Comparison of ENCODE assay signal across 8 mouse cellular contexts in the genomic region with DNA sequence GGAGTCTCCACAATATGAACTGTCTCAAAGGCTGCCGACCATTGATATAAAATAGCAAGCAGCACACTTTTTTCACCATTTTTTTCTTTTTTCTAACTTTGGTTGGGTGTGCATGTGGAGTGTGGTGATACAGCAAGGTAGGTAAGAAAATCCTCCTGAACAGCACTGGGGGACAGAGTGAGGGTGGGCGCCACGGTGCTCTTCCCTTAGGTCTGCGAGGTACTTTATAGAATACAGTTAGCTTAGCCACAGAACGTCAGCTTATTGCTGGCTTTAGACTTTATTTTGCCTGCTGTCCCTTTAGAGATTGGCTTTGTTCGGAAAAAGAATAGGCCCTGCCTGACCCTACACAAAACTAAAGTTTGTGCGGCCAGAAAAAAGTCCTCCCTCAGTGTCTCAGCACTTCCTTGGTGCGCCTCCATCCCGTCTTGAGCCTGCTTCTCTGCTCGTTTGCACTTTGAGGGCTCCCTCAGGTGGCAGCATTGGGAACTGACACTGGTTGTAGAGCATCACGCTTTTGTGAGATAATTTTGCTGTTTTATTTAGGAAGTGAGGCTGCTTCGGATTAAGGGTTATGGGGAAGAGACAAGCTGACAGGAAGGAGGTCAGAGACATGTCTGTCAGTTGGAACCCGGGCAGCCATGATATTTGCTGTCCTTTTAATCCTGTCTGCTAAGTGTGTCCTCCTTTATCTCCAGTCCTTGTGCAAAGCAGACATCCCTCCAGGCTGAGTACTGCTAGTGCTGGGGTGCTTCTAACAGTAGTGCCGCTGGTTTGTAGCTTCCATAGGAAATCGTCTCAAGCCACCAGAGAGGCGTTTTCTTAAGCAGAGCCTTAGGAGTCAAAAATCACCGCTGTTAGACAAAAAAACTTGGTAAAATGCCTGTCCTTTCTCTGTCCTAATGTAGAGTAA. TPM values are rescaled to one million over a fixed set of nuclear protein-coding genes. Genes with fewer than 3 reads are reported as not detected.
DNase-seq lines count a peak whose midpoint lies in the region; ATAC-seq and TF ChIP-seq lines count a peak whose summit lies in the region.

No protein-coding gene starts in this region.

- no peak overlapping the region for H3K27ac ChIP-seq in kidney, embryonic 16.5 days (ENCODE audit: low read length)
- H3K27ac ChIP-seq in intestine, postnatal 0 days (ENCODE audit: low read depth, low read length): no peak overlapping the region
- H3K27ac ChIP-seq in limb, embryonic 13.5 days: no peak overlapping the region

- H3K9ac ChIP-seq in kidney, embryonic 16.5 days (replicated peaks; ENCODE audit: low read length): no peak overlapping the region
- no peak overlapping the region for H3K9ac ChIP-seq in intestine, postnatal 0 days (ENCODE audit: low read depth, low read length)
- no peak overlapping the region for H3K9ac ChIP-seq in limb, embryonic 13.5 days

- H3K4me1 ChIP-seq in kidney, embryonic 16.5 days (ENCODE audit: insufficient read depth, low read length): 0 out of 2 replicates have a peak, but pooled peaks cover 3% of the 10 kb centered on the region
- no peaks in the 10 kb centered on the region for H3K4me1 ChIP-seq in intestine, postnatal 0 days (replicated peaks; ENCODE audit: control insufficient read depth, insufficient read depth, low read length)
- no peaks in the 10 kb centered on the region; the same call in 1 of the 2 replicates for H3K4me1 ChIP-seq in limb, embryonic 13.5 days

- DNase-seq in kidney, adult 11 months: peak; percentile 57
- peak; percentile 65 to 71 for DNase-seq in cerebellum, postnatal 36 days
- DNase-seq in gastrocnemius, adult 18-20 months (ENCODE audit: low spot score): peak; percentile 78
- DNase-seq in naive thymus-derived CD4-positive, alpha-beta T cell, adult 2 months (ENCODE audit: low read depth): peak; percentile 77
- peak; percentile 79 to 86 for DNase-seq in spleen, postnatal 36 days (ENCODE audit: low spot score in 2 of 2)

- H3K4me2 ChIP-seq in kidney, embryonic 16.5 days (replicated peaks; ENCODE audit: low read depth, low read length): no peak overlapping the region
- H3K4me2 ChIP-seq in intestine, postnatal 0 days (replicated peaks; ENCODE audit: low read depth): no peak overlapping the region
- H3K4me2 ChIP-seq in limb, embryonic 13.5 days (replicated peaks): no peak overlapping the region

- 41% methylated on average over 17 of the region's 17 CpGs for WGBS in kidney, embryonic 16.5 days
- 48% methylated on average over 17 of the region's 17 CpGs for WGBS in intestine, postnatal 0 days
- WGBS in limb, embryonic 13.5 days: 41% methylated on average over 17 of the region's 17 CpGs

- no peaks in the 10 kb centered on the region for H3K27me3 ChIP-seq in kidney, embryonic 16.5 days (ENCODE audit: insufficient read depth, low read length)
- no peaks in the 10 kb centered on the region for H3K27me3 ChIP-seq in intestine, postnatal 0 days (replicated peaks; ENCODE audit: control insufficient read depth, insufficient read depth, low read length)
- H3K27me3 ChIP-seq in limb, embryonic 13.5 days: no peaks in the 10 kb centered on the region

- ATAC-seq in kidney, embryonic 16.5 days (ENCODE audit: low FRiP score, low TSS enrichment): no peak
- no peak for ATAC-seq in intestine, postnatal 0 days
- ATAC-seq in limb, embryonic 13.5 days (ENCODE audit: low FRiP score, low read depth): peak; percentile 32

- H3K36me3 ChIP-seq in kidney, embryonic 16.5 days (ENCODE audit: insufficient read depth, low read length): 0 out of 2 replicates have a peak, but pooled peaks cover 8% of the 10 kb centered on the region
- H3K36me3 ChIP-seq in intestine, postnatal 0 days (ENCODE audit: control insufficient read depth, insufficient read depth): peaks cover 11% of the 10 kb centered on the region; the same call in 1 of the 2 replicates
- peaks cover 5% of the 10 kb centered on the region for H3K36me3 ChIP-seq in limb, embryonic 13.5 days

- no peaks in the 10 kb centered on the region for H3K9me3 ChIP-seq in kidney, embryonic 16.5 days (ENCODE audit: low read length)
- no peaks in the 10 kb centered on the region for H3K9me3 ChIP-seq in intestine, postnatal 0 days (ENCODE audit: control insufficient read depth)
- H3K9me3 ChIP-seq in limb, embryonic 13.5 days: no peaks in the 10 kb centered on the region

- peak; percentile 97 for TF ChIP-seq CTCF in intestine, postnatal 0 days (IDR thresholded peaks at IDR 0.05; ENCODE audit: low read depth)

- no peak overlapping the region for H3K4me3 ChIP-seq in kidney, embryonic 16.5 days (ENCODE audit: low read length)
- H3K4me3 ChIP-seq in intestine, postnatal 0 days (ENCODE audit: low read depth, low read length): no peak overlapping the region
- H3K4me3 ChIP-seq in limb, embryonic 13.5 days: no peak overlapping the region

RNA-seq across cellular contexts. Expression of a gene that starts 17.3 kb away (rescaled TPM):
- 18.7 and 19.2 TPM in 2 replicates for polyA plus RNA-seq in kidney, embryonic 16.5 days (2015; fragmentation: Nextera tagmentation; extraction: Ambion mirVana)
- total RNA-seq in gastrocnemius, adult 18-20 months (2021): 10 to 100 TPM; 24.9 to 28.0 TPM
- polyA plus RNA-seq in intestine, postnatal 0 days (2015; fragmentation: Nextera tagmentation; extraction: Ambion mirVana): 7.5 and 9.2 TPM in 2 replicates
- polyA plus RNA-seq in limb, embryonic 13.5 days (2015; fragmentation: Nextera tagmentation; extraction: Ambion mirVana): 14.9 and 16.1 TPM in 2 replicates

RNA-seq across cellular contexts. Expression of a gene that starts 17.4 kb away (rescaled TPM):
- 29.3 and 29.7 TPM in 2 replicates for polyA plus RNA-seq in kidney, embryonic 16.5 days (2015; fragmentation: Nextera tagmentation; extraction: Ambion mirVana)
- total RNA-seq in gastrocnemius, adult 18-20 months (2021): 10 to 100 TPM; 13.9 to 17.4 TPM
- polyA plus RNA-seq in intestine, postnatal 0 days (2015; fragmentation: Nextera tagmentation; extraction: Ambion mirVana): 12.0 and 12.8 TPM in 2 replicates
- polyA plus RNA-seq in limb, embryonic 13.5 days (2015; fragmentation: Nextera tagmentation; extraction: Ambion mirVana): 21.8 and 25.2 TPM in 2 replicates
